Mouse (Mus musculus): Measurements from ENCODE around the gene Efcab9.

DNA sequence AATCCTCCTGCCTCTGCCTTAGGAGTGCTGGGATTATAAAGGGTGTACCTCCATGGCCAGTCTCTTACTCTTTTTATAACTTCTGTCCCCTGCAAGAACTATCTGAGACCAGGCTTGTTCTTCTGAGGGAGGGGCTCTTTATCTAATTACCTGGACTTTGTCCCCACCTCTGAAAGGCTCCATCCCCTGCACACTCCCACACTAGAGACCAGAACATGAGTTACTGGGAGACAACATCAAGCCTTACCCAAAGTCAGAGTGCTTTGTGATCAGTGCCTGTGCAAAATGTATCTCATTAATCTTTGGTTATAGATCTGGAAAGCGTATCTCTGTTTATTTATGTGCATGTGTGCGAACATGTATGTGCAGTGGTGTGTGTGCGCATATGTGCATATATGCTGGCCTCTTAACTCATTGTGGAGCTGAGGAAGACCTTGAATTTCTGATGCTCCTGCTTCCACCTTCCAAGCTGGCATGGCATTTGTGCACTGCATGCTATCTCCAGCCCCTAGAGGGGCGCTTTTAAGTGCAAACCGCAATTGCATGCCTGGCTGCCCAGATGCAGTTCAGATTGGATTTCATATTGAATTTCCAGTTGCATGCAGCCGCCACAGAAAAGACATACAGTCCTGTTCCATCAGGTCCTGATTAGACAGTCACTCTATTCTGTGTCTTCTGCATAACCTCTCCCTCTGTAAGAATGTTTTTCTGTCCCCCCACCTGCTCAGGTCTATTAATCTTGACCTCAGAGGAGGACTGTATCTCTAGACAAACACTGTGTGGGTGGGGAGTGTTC is 44.3 kb upstream of the Efcab9 start:
- no peak for TF ChIP-seq POLR2A (IDR thresholded peaks at IDR 0.05; ENCODE audit: control insufficient read depth, low read depth, low read length)
- no peak for TF ChIP-seq CTCF (IDR thresholded peaks at IDR 0.05; ENCODE audit: control insufficient read depth, insufficient read depth, insufficient replicate concordance, low read depth, low read length)
